Mouse (Mus musculus) heart, adult 9 months (tissue): ENCODE results near the gene Pomgnt1.

ENCODE experiments used
- DNase-seq, 2 experiments: peaks; one replicate each; pipeline ENCODE4 v3.0.0; 2022; ENCODE audit warnings: low spot score in 2 of 2

The Pomgnt1 gene

GRCm38 (mm10) chr4:116137421-116137996, 13.9 kb downstream of the Pomgnt1 start:
- DNase-seq = peak in 1 of 2 experiments; percentile 27

GRCm38 (mm10) chr4:116140801-116141574, 17.3 kb downstream of the Pomgnt1 start:
- DNase-seq = no peak

- DNase-seq = no peak
Observed at GRCm38 (mm10) chr4:116141736-116142135, 18.1 kb downstream of the Pomgnt1 start.

GRCm38 (mm10) chr4:116142269-116142668, 18.6 kb downstream of the Pomgnt1 start:
- DNase-seq = no peak

- DNase-seq = peak; percentile 17 to 24
Observed at GRCm38 (mm10) chr4:116143317-116143811, 19.7 kb downstream of the Pomgnt1 start.

- peak; percentile 65 to 71 for DNase-seq
Observed at GRCm38 (mm10) chr4:116143891-116144717, 20.5 kb downstream of the Pomgnt1 start.

GRCm38 (mm10) chr4:116149812-116150155, 26.1 kb downstream of the Pomgnt1 start:
- no peak for DNase-seq

GRCm38 (mm10) chr4:116150156-116150861, 26.7 kb downstream of the Pomgnt1 start:
- peak; percentile 54 to 62 for DNase-seq

- no peak for DNase-seq
Observed at GRCm38 (mm10) chr4:116150862-116151221, 27.2 kb downstream of the Pomgnt1 start.

GRCm38 (mm10) chr4:116151238-116151637, 27.6 kb downstream of the Pomgnt1 start, which contains the start of gene Lurap1:
TSS of gene Lurap1 (minus strand) at chr4:116151338.
- DNase-seq = no peak

- DNase-seq = no peak
Observed at GRCm38 (mm10) chr4:116152702-116153101, 29.1 kb downstream of the Pomgnt1 start.

GRCm38 (mm10) chr4:116157882-116158281, 34.2 kb downstream of the Pomgnt1 start:
- no peak for DNase-seq

- no peak for DNase-seq
Observed at GRCm38 (mm10) chr4:116159912-116160311, 36.3 kb downstream of the Pomgnt1 start.

GRCm38 (mm10) chr4:116160769-116161168, 37.1 kb downstream of the Pomgnt1 start:
- no peak for DNase-seq

- no peak for DNase-seq
Observed at GRCm38 (mm10) chr4:116162142-116162541, 38.5 kb downstream of the Pomgnt1 start.

- DNase-seq = no peak
Observed at GRCm38 (mm10) chr4:116164759-116165554, 41.3 kb downstream of the Pomgnt1 start.

GRCm38 (mm10) chr4:116165708-116166407, 42.2 kb downstream of the Pomgnt1 start:
- no peak for DNase-seq

GRCm38 (mm10) chr4:116167404-116167803, 43.8 kb downstream of the Pomgnt1 start, which contains the start of gene Tspan1:
TSS of gene Tspan1 (minus strand) at chr4:116167601.
- DNase-seq = no peak

GRCm38 (mm10) chr4:116168617-116169352, 45.1 kb downstream of the Pomgnt1 start:
- peak; percentile 44 to 57 for DNase-seq

GRCm38 (mm10) chr4:116169353-116169672, 45.7 kb downstream of the Pomgnt1 start:
- no peak for DNase-seq
